Mouse (Mus musculus): ENCODE results near the gene BC049715. TPM values are rescaled to one million over a fixed set of nuclear protein-coding genes. Genes with fewer than 3 reads are reported as not detected.
"Not testable (repeated sequence)": the region's sequence is repeated elsewhere in the genome, so short reads cannot be mapped to it uniquely, and the experiment has no call there.

BC049715 gene
- total RNA-seq (2021) = 1 to 10 TPM; 2.0 to 2.6 TPM

DNA sequence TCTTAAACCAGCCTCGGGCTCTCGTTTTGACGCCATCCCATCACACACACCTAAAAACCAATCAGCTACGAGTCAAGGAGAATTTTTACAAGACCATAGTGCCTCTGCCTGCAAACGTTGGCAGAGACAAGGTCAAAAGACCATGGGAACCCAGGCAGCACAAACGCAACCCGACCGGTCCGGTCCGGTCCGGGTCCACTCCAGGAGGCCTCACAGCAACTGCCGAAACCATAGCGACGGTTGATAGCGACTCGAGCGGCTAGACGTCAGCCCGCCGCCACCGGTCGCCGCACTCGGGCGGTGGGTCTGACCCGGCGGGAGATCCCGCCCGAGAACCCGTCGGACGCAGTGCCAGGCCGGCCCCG is at the start of gene BC049715:
Gene BC049715, plus strand, starts transcription at position 111 of the 365 bp plus-strand sequence.
- no peak for DNase-seq
- intact Hi-C loops (cut with DNase I) = no loop called here

- DNase-seq = no peak
- intact Hi-C loops (cut with DNase I) = no loop called here
These were observed 45.9 kb upstream of the BC049715 start, which contains the start of gene Gucy2c for GRCm38 (mm10) chr6:136781377-136781986. TSS of gene Gucy2c (minus strand) at chr6:136781765.

DNA sequence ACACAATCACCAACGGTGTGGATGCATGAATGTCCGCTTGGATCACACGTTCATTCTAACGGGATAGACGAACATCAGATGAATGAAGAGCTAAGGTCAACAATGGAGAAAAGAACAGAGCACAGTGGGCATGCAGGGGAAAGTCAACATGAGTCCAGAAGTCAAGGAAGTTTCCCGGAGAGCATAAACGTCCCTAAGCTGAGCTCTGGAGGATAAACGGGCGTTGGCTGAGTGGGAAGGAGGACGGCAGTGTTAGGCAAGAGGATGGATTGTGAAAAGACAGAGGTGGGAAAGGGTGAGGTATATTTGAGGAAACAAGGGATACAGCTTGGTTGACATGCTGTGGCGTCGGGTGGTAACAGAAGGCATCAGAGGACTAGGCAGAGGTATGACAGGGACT is 45.3 kb upstream of the BC049715 start:
- intact Hi-C loops (cut with DNase I) = no loop called here
- DNase-seq = no peak

- no peak for DNase-seq
- intact Hi-C loops (cut with DNase I) = no loop called here
These were observed 44.7 kb upstream of the BC049715 start for GRCm38 (mm10) chr6:136782761-136783160.

GRCm38 (mm10) chr6:136789391-136789971 is 37.9 kb upstream of the BC049715 start:
- intact Hi-C loops (cut with DNase I) = no loop called here
- DNase-seq = peak; percentile 24

- DNase-seq = no peak
- intact Hi-C loops (cut with DNase I) = no loop called here
These were observed 34.3 kb upstream of the BC049715 start for GRCm38 (mm10) chr6:136792884-136793758.

GRCm38 (mm10) chr6:136793831-136794525 is 33.4 kb upstream of the BC049715 start:
- intact Hi-C loops (cut with DNase I) = no loop called here

DNA sequence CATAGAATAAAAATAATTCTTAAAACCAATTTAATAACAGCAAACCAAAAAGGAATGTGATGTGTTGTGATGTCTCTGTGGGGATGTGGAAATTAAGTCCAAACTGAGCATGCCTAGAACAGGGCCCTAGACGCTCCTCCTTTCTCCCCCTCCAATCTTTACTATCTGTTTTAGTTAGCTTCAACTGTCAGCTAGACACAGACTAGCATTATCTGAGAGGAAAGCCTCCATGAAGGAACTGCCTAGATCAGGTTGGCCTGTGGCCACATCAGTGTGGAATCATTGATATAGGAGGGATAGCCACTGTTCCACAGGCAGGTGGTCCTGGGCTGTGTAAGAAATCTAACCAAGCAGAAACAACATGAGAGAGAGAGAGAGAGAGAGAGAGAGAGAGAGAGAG is 32.3 kb upstream of the BC049715 start:
- no peak for DNase-seq
- intact Hi-C loops (cut with DNase I) = no loop called here

More at GRCm38 (mm10) chr6:136793831-136794525, 33.4 kb upstream of the BC049715 start:
- no peak for DNase-seq

DNA sequence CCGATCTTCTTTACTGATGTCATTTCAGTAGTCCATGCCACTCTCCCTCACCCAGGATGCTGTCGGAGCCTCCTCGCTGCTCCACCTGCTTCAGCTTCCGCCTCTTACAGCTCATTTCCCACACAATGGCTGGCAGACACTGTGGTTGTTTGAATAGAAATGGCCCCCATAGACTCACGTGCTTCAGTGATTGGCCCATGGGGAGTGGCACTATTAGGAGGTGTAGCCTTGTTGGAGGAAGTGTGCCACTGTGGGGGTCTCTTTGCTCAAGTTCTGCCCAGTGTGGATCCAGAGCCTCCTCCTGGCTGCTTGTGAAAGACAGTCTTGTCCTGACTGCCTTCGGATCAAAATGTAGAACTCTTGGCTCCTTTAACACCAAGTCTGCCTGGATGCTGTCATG is 31.6 kb upstream of the BC049715 start:
- intact Hi-C loops (cut with DNase I) = no loop called here
- DNase-seq = no peak

- DNase-seq = not testable (repeated sequence)
These were observed 29.3 kb upstream of the BC049715 start for GRCm38 (mm10) chr6:136797874-136798693.

DNA sequence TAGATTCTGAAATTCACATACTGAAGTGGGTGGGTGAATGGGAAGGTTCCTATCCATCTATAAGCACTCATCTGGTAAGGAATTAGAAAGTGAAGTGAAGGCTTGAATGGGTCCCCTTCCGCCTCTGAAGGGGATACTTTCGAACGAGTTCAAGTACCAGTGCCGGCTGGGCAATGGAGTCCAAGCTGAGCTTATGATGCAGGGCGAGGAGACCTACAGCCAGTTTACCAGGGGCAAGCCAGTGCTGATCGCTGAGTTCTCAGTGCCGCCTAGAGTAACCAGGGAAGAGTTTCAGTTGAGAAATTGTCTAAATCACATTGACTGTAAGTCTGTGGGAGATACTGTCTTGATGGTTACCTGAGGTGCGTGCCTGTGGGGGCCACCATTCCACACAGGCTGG is 26.7 kb upstream of the BC049715 start:
- intact Hi-C loops (cut with DNase I) = no loop called here
- DNase-seq = no peak

More at GRCm38 (mm10) chr6:136797874-136798693, 29.3 kb upstream of the BC049715 start:
- intact Hi-C loops (cut with DNase I) = not testable (repeated sequence)

- intact Hi-C loops (cut with DNase I) = no loop called here
These were observed 26.2 kb upstream of the BC049715 start for GRCm38 (mm10) chr6:136801274-136801673.

GRCm38 (mm10) chr6:136803093-136803738 is 24.2 kb upstream of the BC049715 start:
- no peak for DNase-seq

More at GRCm38 (mm10) chr6:136801274-136801673, 26.2 kb upstream of the BC049715 start:
- no peak for DNase-seq

DNA sequence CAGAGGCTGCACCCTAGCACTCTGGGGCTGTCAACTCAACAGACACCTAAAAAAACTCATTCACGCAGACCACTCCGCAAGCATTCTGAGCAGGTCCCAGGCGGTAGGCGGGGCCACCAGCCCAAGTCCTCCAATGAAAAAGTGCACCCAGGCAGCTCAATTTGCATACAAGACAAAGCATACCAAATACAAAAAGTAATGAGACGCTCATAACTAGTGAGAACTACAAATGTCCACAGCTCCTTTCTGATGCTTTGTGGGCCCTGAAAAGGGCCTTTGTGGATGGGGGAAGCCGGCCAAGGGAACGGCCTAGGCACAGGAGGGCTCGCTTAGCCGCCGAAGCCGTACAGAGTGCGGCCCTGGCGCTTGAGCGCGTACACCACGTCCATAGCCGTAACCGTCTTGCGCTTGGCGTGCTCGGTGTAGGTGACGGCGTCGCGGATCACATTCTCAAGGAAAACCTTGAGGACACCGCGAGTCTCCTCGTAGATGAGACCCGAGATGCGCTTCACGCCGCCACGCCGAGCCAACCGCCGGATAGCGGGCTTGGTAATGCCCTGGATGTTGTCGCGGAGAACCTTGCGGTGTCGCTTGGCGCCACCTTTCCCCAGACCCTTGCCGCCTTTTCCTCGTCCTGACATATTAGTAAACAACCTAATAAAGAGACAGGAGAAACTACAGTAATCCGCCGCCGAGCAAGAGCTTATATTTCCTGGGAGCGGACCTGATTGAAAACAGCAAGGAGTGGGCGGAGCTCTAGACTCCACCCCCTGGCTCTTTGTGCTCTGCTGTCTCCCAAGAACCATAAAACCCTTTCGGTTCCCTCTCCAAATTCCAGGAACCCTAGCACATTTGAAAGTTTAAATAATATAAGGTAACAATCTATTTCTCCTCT is 23.4 kb upstream of the BC049715 start, which contains the start of gene Hist4h4:
Gene Hist4h4, minus strand, starts transcription at position 677 of the 895 bp plus-strand sequence.
- intact Hi-C loops (cut with DNase I) = no loop called here

More at GRCm38 (mm10) chr6:136803093-136803738, 24.2 kb upstream of the BC049715 start:
- intact Hi-C loops (cut with DNase I) = no loop called here

GRCm38 (mm10) chr6:136804705-136805408 is 22.6 kb upstream of the BC049715 start:
- intact Hi-C loops (cut with DNase I) = no loop called here
- no peak for DNase-seq

More for the DNA sequence above, 23.4 kb upstream of the BC049715 start, which contains the start of gene Hist4h4:
- DNase-seq = peak; percentile 93

DNA sequence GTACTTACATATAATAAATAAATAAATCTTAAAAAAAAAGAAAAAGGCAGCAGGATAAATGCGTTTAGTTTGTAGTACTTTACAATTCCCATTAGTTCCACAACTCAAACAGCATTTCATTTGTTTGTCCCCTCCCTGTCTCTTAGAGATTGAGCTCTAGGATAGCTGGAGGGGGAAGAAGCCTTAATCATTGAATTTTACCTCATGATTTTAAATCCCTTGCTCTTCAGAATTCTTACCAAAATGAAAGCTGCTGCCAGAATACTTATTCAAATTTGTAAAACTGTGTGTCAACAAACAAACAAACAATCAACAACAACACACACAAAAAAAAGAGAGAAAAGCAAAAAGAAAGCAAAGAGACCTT is 22.0 kb upstream of the BC049715 start:
- intact Hi-C loops (cut with DNase I) = no loop called here
- DNase-seq = no peak

DNA sequence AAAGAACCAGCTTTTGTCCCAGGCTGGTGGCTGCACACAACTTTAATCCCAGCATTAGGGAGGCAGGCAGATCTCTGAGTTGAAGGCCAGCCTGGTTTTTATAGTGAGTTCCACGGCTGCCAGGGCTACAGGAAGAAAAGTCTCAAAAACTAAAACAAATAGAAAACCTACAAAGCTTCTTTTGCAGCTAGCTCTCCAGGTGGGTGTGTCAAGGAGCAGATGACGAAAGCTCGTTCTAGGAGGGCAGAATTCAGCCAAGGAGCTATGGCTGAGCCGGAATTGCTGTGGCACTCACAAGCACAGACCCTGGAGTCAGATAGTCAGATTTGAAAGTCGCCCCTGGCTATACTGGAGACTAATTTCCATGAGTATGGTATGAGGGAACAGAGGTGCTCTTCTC is 20.6 kb upstream of the BC049715 start:
- DNase-seq = no peak
- intact Hi-C loops (cut with DNase I) = no loop called here
